Mouse (Mus musculus): Measurements from ENCODE around the gene Xirp1. TPM values are rescaled to one million over a fixed set of nuclear protein-coding genes. Genes with fewer than 3 reads are reported as not detected.

Xirp1 gene
- total and polyA plus RNA-seq, 3 experiments = not detected

DNA sequence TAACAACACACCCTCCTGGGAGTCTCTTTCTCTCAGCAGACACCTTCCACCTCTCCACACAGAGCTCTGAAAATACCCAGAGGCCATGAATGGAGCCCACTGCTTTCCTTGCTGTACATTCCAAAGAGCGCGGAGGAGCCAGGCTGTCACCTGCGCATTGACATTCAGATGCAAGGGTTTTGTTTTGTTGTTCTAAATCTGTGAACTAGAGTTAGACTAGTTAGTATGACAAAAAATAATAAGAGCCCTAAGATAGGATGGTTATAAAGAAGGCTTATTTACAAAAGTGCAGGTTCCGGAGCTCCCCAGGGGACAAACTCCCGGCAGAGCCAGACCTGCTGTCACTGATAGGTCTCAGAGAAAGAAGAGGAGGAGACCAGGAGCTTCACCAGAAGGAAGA, 32.1 kb downstream of the Xirp1 start:
- peaks cover 14 to 18% of the 10 kb centered on the region in 2 experiments for H3K4me1 ChIP-seq (ENCODE audit: control insufficient read depth in 1 of 2, insufficient read depth in 2 of 2, low read length in 2 of 2)
- no peak overlapping the region for H3K27ac ChIP-seq (ENCODE audit: control insufficient read depth, low read depth, low read length)
- H3K79me2 ChIP-seq (ENCODE audit: control insufficient read depth, insufficient read depth, low read length, poor library complexity) = no peaks in the 10 kb centered on the region
- no peak for DNase-seq (ENCODE audit: low read depth, low spot score)
- no peak overlapping the region for H3K4me3 ChIP-seq (ENCODE audit: control insufficient read depth in 1 of 2, insufficient read depth in 1 of 2, low read depth in 2 of 2, low read length in 2 of 2)
- H3K27me3 ChIP-seq (ENCODE audit: control insufficient read depth in 1 of 2, insufficient read depth in 2 of 2, low read length in 2 of 2) = no peaks in the 10 kb centered on the region
- H3K9me3 ChIP-seq (replicated peaks; ENCODE audit: insufficient read depth, low read length) = no peaks in the 10 kb centered on the region
- no peak for TF ChIP-seq CHD1 (IDR thresholded peaks at IDR 0.05; ENCODE audit: low read depth, low read length)
- TF ChIP-seq POLR2AphosphoS2 (IDR thresholded peaks at IDR 0.05; ENCODE audit: low read length) = no peak
- TF ChIP-seq ELF1 (IDR thresholded peaks at IDR 0.05; ENCODE audit: low read depth, low read length) = no peak
- no peak for TF ChIP-seq MYC (IDR thresholded peaks at IDR 0.05; ENCODE audit: low read depth, low read length)
- TF ChIP-seq CHD2 (IDR thresholded peaks at IDR 0.05; ENCODE audit: low read length) = no peak
- TF ChIP-seq TAL1 (IDR thresholded peaks at IDR 0.05; ENCODE audit: low read length) = no peak
- TF ChIP-seq SMC3 (IDR thresholded peaks at IDR 0.05; ENCODE audit: low read depth, low read length) = no peak
- TF ChIP-seq ZKSCAN1 (IDR thresholded peaks at IDR 0.05; ENCODE audit: low read depth, low read length) = no peak
- no peak for TF ChIP-seq NRF1 (IDR thresholded peaks at IDR 0.05; ENCODE audit: insufficient read depth, low read depth, low read length, poor library complexity, severe bottlenecking)
- no peak for TF ChIP-seq MXI1 (IDR thresholded peaks at IDR 0.05; ENCODE audit: low read depth, low read length)
- no peak for TF ChIP-seq MEF2A (IDR thresholded peaks at IDR 0.05; ENCODE audit: extremely low read depth, insufficient replicate concordance, low read depth, low read length, poor library complexity, severe bottlenecking)
- TF ChIP-seq USF1 (IDR thresholded peaks at IDR 0.05; ENCODE audit: low read depth, low read length) = no peak
- TF ChIP-seq MYB (IDR thresholded peaks at IDR 0.05; ENCODE audit: low read depth, low read length) = no peak
- no peak for TF ChIP-seq POLR2AphosphoS5 (IDR thresholded peaks at IDR 0.05; ENCODE audit: borderline replicate concordance, low read depth, low read length)
- no peak for TF ChIP-seq TCF12 (IDR thresholded peaks at IDR 0.05; ENCODE audit: low read depth, low read length)
- TF ChIP-seq GABPA (IDR thresholded peaks at IDR 0.05; ENCODE audit: low read depth, low read length) = no peak
- TF ChIP-seq ZMIZ1 (IDR thresholded peaks at IDR 0.05; ENCODE audit: low read depth, low read length) = no peak
- TF ChIP-seq RCOR1 (IDR thresholded peaks at IDR 0.05; ENCODE audit: low read depth, low read length) = no peak
- no peak overlapping the region for H3K9ac ChIP-seq (ENCODE audit: control insufficient read depth, low read depth, low read length, poor library complexity, severe bottlenecking)
- peaks cover 0 to 12% of the 10 kb centered on the region in 2 experiments; a peak in 1 of 4 replicates for H3K36me3 ChIP-seq (ENCODE audit: control insufficient read depth in 1 of 2, insufficient read depth in 2 of 2, low read length in 2 of 2)

DNA sequence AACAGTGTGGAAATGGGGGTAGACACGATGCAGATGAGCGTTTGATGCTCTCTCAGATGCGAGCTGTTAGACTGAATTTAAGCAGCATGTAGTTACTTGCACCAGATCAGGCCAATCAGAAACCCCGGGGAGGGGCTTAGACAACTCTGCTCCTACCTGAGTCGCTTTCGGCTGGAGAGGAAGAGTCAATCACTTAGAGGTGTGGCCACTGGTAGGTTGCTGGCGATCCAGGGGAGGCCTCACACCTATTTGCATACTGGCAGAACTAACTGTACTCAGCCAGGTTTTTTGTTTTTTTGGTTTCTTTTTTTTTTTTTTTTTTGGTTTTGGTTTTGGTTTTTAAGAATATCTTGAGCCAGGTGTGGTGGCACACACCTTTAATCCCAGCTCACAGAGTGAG, 35.1 kb downstream of the Xirp1 start:
- Histone ChIP-seq H3K27ac (ENCODE audit: control insufficient read depth, low read depth, low read length) (no peak overlapping the region), H3K36me3 (ENCODE audit: control insufficient read depth in 1 of 2, insufficient read depth in 2 of 2, low read length in 2 of 2) (peaks cover 0 to 8% of the 10 kb centered on the region in 2 experiments; a peak in 1 of 4 replicates), H3K9ac (ENCODE audit: control insufficient read depth, low read depth, low read length, poor library complexity, severe bottlenecking) (no peak overlapping the region), H3K4me1 (ENCODE audit: control insufficient read depth in 1 of 2, insufficient read depth in 2 of 2, low read length in 2 of 2) (peaks cover 10 to 15% of the 10 kb centered on the region in 2 experiments), H3K79me2 (ENCODE audit: control insufficient read depth, insufficient read depth, low read length, poor library complexity) (peaks cover 2% of the 10 kb centered on the region; the same call in 1 of the 2 replicates), H3K9me3 (replicated peaks; ENCODE audit: insufficient read depth, low read length) (no peaks in the 10 kb centered on the region), H3K27me3 (ENCODE audit: control insufficient read depth in 1 of 2, insufficient read depth in 2 of 2, low read length in 2 of 2) (no peaks in the 10 kb centered on the region), H3K4me3 (ENCODE audit: control insufficient read depth in 1 of 2, insufficient read depth in 1 of 2, low read depth in 2 of 2, low read length in 2 of 2) (no peak overlapping the region)
- DNase-seq (ENCODE audit: low read depth, low spot score) = peak; percentile 40
- no peak for TF ChIP-seq UBTF (IDR thresholded peaks at IDR 0.05; ENCODE audit: borderline replicate concordance, insufficient read depth, low read depth, low read length)
- no peak for TF ChIP-seq POLR2AphosphoS5 (IDR thresholded peaks at IDR 0.05; ENCODE audit: borderline replicate concordance, low read depth, low read length)
- no peak for TF ChIP-seq ETS1 (IDR thresholded peaks at IDR 0.05; ENCODE audit: low read depth, low read length)
- no peak for TF ChIP-seq GABPA (IDR thresholded peaks at IDR 0.05; ENCODE audit: low read depth, low read length)
- TF ChIP-seq ZC3H11A (IDR thresholded peaks at IDR 0.05; ENCODE audit: low read depth, low read length) = no peak
- TF ChIP-seq HCFC1 (IDR thresholded peaks at IDR 0.05; ENCODE audit: low read depth, low read length) = no peak
- TF ChIP-seq MEF2A (IDR thresholded peaks at IDR 0.05; ENCODE audit: extremely low read depth, insufficient replicate concordance, low read depth, low read length, poor library complexity, severe bottlenecking) = no peak
- no peak for TF ChIP-seq CHD1 (IDR thresholded peaks at IDR 0.05; ENCODE audit: low read depth, low read length)
- no peak for TF ChIP-seq ZNF384 (IDR thresholded peaks at IDR 0.05; ENCODE audit: low read depth, low read length)
- no peak for TF ChIP-seq NRF1 (IDR thresholded peaks at IDR 0.05; ENCODE audit: insufficient read depth, low read depth, low read length, poor library complexity, severe bottlenecking)
- no peak for TF ChIP-seq SMC3 (IDR thresholded peaks at IDR 0.05; ENCODE audit: low read depth, low read length)
- no peak for TF ChIP-seq MYC (IDR thresholded peaks at IDR 0.05; ENCODE audit: low read depth, low read length)
- TF ChIP-seq ELF1 (IDR thresholded peaks at IDR 0.05; ENCODE audit: low read depth, low read length) = no peak
- TF ChIP-seq KAT2A (conservative IDR thresholded peaks at IDR 0.05; ENCODE audit: low read depth, low read length) = no peak
- no peak for TF ChIP-seq BHLHE40 (IDR thresholded peaks at IDR 0.05; ENCODE audit: borderline replicate concordance, low read depth, low read length)
- no peak for TF ChIP-seq POLR2AphosphoS2 (IDR thresholded peaks at IDR 0.05; ENCODE audit: low read length)
- no peak for TF ChIP-seq RAD21 (IDR thresholded peaks at IDR 0.05; ENCODE audit: low read depth, low read length)
- no peak for TF ChIP-seq ZMIZ1 (IDR thresholded peaks at IDR 0.05; ENCODE audit: low read depth, low read length)
- no peak for TF ChIP-seq USF1 (IDR thresholded peaks at IDR 0.05; ENCODE audit: low read depth, low read length)
- no peak for TF ChIP-seq TCF12 (IDR thresholded peaks at IDR 0.05; ENCODE audit: low read depth, low read length)
